Mouse (Mus musculus): ENCODE data around the gene Dusp3. TPM values are rescaled to one million over a fixed set of nuclear protein-coding genes. Genes with fewer than 3 reads are reported as not detected.

Gene Dusp3
- total and polyA plus RNA-seq, 3 experiments, result 18.4 to 35.5 (median 29.8) TPM

DNA sequence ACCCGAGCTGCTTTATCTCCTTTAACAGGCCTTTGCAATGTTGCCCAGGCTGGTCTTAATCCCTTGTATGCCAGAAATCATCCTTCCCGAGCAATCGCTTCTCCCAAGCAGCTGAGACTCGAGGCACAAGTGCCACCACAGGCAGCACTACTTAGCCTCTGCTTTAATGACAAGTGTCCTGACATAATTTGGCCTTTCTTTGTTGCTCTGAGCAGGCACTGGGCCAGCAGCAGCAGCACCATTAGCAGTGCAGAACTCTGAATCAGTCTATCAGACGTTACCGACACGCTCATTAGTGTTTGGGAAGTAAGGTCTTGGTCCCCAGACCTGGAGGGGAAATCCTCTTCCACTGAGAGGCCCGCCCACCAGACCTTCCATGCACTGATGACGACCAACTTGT, 32.9 kb upstream of the Dusp3 start:
- H3K36me3 ChIP-seq (ENCODE audit: control insufficient read depth in 1 of 2, insufficient read depth in 2 of 2, low read length in 2 of 2), result no peaks in the 10 kb centered on the region
- H3K9ac ChIP-seq (ENCODE audit: control insufficient read depth, low read depth, low read length, poor library complexity, severe bottlenecking), result no peak overlapping the region
- H3K9me3 ChIP-seq (replicated peaks; ENCODE audit: insufficient read depth, low read length), result no peaks in the 10 kb centered on the region
- H3K27ac ChIP-seq (ENCODE audit: control insufficient read depth, low read depth, low read length), result no peak overlapping the region
- no peak overlapping the region for H3K4me3 ChIP-seq (ENCODE audit: control insufficient read depth in 1 of 2, insufficient read depth in 1 of 2, low read depth in 2 of 2, low read length in 2 of 2)
- no peaks in the 10 kb centered on the region for H3K79me2 ChIP-seq (ENCODE audit: control insufficient read depth, insufficient read depth, low read length, poor library complexity)
- no peaks in the 10 kb centered on the region for H3K27me3 ChIP-seq (ENCODE audit: control insufficient read depth in 1 of 2, insufficient read depth in 2 of 2, low read length in 2 of 2)
- no peak for DNase-seq (ENCODE audit: low read depth, low spot score)
- TF ChIP-seq BHLHE40 (IDR thresholded peaks at IDR 0.05; ENCODE audit: borderline replicate concordance, low read depth, low read length), result no peak
- TF ChIP-seq ETS1 (IDR thresholded peaks at IDR 0.05; ENCODE audit: low read depth, low read length), result no peak
- no peak for TF ChIP-seq TCF12 (IDR thresholded peaks at IDR 0.05; ENCODE audit: low read depth, low read length)
- no peak for TF ChIP-seq CHD2 (IDR thresholded peaks at IDR 0.05; ENCODE audit: low read length)
- TF ChIP-seq CTCF (IDR thresholded peaks at IDR 0.05 in 2 of 3, conservative IDR thresholded peaks at IDR 0.05 in 1 of 3; ENCODE audit: control insufficient read depth in 1 of 3, insufficient read depth in 1 of 3, low read depth in 2 of 3, low read length in 3 of 3, poor library complexity in 1 of 3, severe bottlenecking in 1 of 3), result no peak
- TF ChIP-seq RAD21 (IDR thresholded peaks at IDR 0.05; ENCODE audit: low read depth, low read length), result no peak
- no peak for TF ChIP-seq MEF2A (IDR thresholded peaks at IDR 0.05; ENCODE audit: extremely low read depth, insufficient replicate concordance, low read depth, low read length, poor library complexity, severe bottlenecking)
- no peak for TF ChIP-seq HCFC1 (IDR thresholded peaks at IDR 0.05; ENCODE audit: low read depth, low read length)
- TF ChIP-seq JUND (IDR thresholded peaks at IDR 0.05; ENCODE audit: low read depth, low read length), result no peak
- no peak for TF ChIP-seq MAX (IDR thresholded peaks at IDR 0.05; ENCODE audit: low read length)
- TF ChIP-seq MAFK (IDR thresholded peaks at IDR 0.05; ENCODE audit: borderline replicate concordance, low read depth, low read length), result no peak
- no peak for TF ChIP-seq ZC3H11A (IDR thresholded peaks at IDR 0.05; ENCODE audit: low read depth, low read length)
- no peak for TF ChIP-seq SIN3A (IDR thresholded peaks at IDR 0.05; ENCODE audit: low read length)
- no peaks in the 10 kb centered on the region for H3K4me1 ChIP-seq (ENCODE audit: control insufficient read depth in 1 of 2, insufficient read depth in 2 of 2, low read length in 2 of 2)

DNA sequence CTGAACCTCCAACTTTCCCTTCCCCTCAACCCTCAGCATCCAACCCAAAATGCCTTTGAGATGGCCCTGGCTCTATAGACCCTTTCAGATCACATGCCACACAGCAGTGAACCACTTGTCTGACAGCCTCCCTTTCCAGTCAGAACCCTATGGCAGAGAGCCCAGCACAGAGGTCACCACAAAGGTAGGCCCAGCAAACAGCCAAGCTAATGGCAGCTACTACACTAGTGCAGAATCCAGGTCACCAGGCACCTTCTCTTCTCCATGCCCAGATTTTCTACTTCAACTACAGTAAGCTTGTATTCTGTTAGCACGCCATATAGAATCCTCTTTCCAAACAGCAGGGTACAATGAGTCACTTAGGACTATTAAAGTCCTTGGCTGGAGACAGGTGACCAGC, 29.3 kb upstream of the Dusp3 start:
- no peak for DNase-seq (ENCODE audit: low read depth, low spot score)
- H3K9me3 ChIP-seq (replicated peaks; ENCODE audit: insufficient read depth, low read length), result no peaks in the 10 kb centered on the region
- H3K27ac ChIP-seq (ENCODE audit: control insufficient read depth, low read depth, low read length), result no peak overlapping the region
- no peak overlapping the region for H3K9ac ChIP-seq (ENCODE audit: control insufficient read depth, low read depth, low read length, poor library complexity, severe bottlenecking)
- no peak for TF ChIP-seq MAZ (IDR thresholded peaks at IDR 0.05; ENCODE audit: low read depth, low read length)
- H3K4me3 ChIP-seq (ENCODE audit: control insufficient read depth in 1 of 2, insufficient read depth in 1 of 2, low read depth in 2 of 2, low read length in 2 of 2), result no peak overlapping the region
- no peaks in the 10 kb centered on the region for H3K36me3 ChIP-seq (ENCODE audit: control insufficient read depth in 1 of 2, insufficient read depth in 2 of 2, low read length in 2 of 2)
- no peaks in the 10 kb centered on the region for H3K27me3 ChIP-seq (ENCODE audit: control insufficient read depth in 1 of 2, insufficient read depth in 2 of 2, low read length in 2 of 2)
- no peaks in the 10 kb centered on the region for H3K79me2 ChIP-seq (ENCODE audit: control insufficient read depth, insufficient read depth, low read length, poor library complexity)
- H3K4me1 ChIP-seq (ENCODE audit: control insufficient read depth in 1 of 2, insufficient read depth in 2 of 2, low read length in 2 of 2), result no peaks in the 10 kb centered on the region

DNA sequence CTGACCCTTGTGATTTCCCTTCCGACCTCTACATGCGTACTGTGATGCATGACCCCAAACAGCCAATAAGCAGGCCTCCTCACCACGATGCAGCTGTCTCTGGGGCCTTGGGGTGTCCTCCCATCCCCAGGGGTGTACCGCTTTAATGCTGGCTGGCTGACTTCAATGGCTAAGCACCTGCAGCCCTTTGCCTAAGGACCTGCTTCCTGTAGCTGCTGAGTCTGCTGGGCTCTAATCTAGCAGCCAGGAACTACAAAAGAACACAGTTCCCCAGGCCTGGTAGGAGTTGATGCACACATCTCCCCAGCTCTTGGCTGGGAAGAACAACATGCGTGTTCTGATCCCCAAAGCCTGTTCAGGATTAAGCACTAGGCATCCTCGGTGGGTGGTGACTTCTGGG, 28.7 kb upstream of the Dusp3 start:
- no peaks in the 10 kb centered on the region for H3K9me3 ChIP-seq (replicated peaks; ENCODE audit: insufficient read depth, low read length)
- no peak for DNase-seq (ENCODE audit: low read depth, low spot score)
- H3K4me3 ChIP-seq (ENCODE audit: control insufficient read depth in 1 of 2, insufficient read depth in 1 of 2, low read depth in 2 of 2, low read length in 2 of 2), result no peak overlapping the region
- H3K4me1 ChIP-seq (ENCODE audit: control insufficient read depth in 1 of 2, insufficient read depth in 2 of 2, low read length in 2 of 2), result no peaks in the 10 kb centered on the region
- no peak overlapping the region for H3K27ac ChIP-seq (ENCODE audit: control insufficient read depth, low read depth, low read length)
- H3K9ac ChIP-seq (ENCODE audit: control insufficient read depth, low read depth, low read length, poor library complexity, severe bottlenecking), result no peak overlapping the region
- H3K36me3 ChIP-seq (ENCODE audit: control insufficient read depth in 1 of 2, insufficient read depth in 2 of 2, low read length in 2 of 2), result no peaks in the 10 kb centered on the region
- H3K79me2 ChIP-seq (ENCODE audit: control insufficient read depth, insufficient read depth, low read length, poor library complexity), result no peaks in the 10 kb centered on the region
- TF ChIP-seq ZNF384 (IDR thresholded peaks at IDR 0.05; ENCODE audit: low read depth, low read length) (no peak), TBP (IDR thresholded peaks at IDR 0.05; ENCODE audit: low read depth, low read length) (no peak), BHLHE40 (IDR thresholded peaks at IDR 0.05; ENCODE audit: borderline replicate concordance, low read depth, low read length) (no peak), NELFE (IDR thresholded peaks at IDR 0.05; ENCODE audit: low read depth, low read length) (no peak)
- H3K27me3 ChIP-seq (ENCODE audit: control insufficient read depth in 1 of 2, insufficient read depth in 2 of 2, low read length in 2 of 2), result no peaks in the 10 kb centered on the region

All from MEL (cell line).